Mouse (Mus musculus) forebrain, postnatal 0 days (tissue): ENCODE measurements around the gene Wwc2. TPM values are rescaled to one million over a fixed set of nuclear protein-coding genes. Genes with fewer than 3 reads are reported as not detected.

ENCODE experiments used
- ATAC-seq: fragments of 200-750 bp; cut with Nextera tagmentation; 2 replicates; pipeline ENCODE4 v1.8.0; 2017; ENCODE audit warnings: mild to moderate bottlenecking, moderate library complexity
- DNase-seq: peaks from one replicate; pipeline ENCODE4 v3.0.0-alpha.2; 2015
- H3K27ac ChIP-seq: fragments of 300-500 bp; sonication (generic); 2 replicates; pipeline ENCODE4 v1.5.1; 2014; ENCODE audit warnings: low read depth, mild to moderate bottlenecking, antibody characterized with exemption, low read length, moderate library complexity, mixed read lengths
- H3K27me3 ChIP-seq: fragments of 300-500 bp; sonication (generic); 2 replicates; pipeline ENCODE4 v1.6.1; 2014; ENCODE audit warnings: mild to moderate bottlenecking, low read length, mixed read lengths; ENCODE audit not compliant: insufficient read depth
- H3K36me3 ChIP-seq: fragments of 300-500 bp; sonication (generic); 2 replicates; pipeline ENCODE4 v1.6.1; 2014; ENCODE audit warnings: mild to moderate bottlenecking, moderate library complexity; ENCODE audit not compliant: insufficient read depth
- H3K4me1 ChIP-seq: fragments of 300-500 bp; sonication (generic); 2 replicates; pipeline ENCODE4 v1.6.1; 2014; ENCODE audit warnings: antibody characterized with exemption; ENCODE audit not compliant: insufficient read depth
- H3K4me2 ChIP-seq: fragments of 300-500 bp; sonication (generic); 2 replicates; pipeline ENCODE4 v1.6.1; 2014; ENCODE audit warnings: low read depth, mild to moderate bottlenecking, moderate library complexity
- H3K4me3 ChIP-seq: fragments of 300-500 bp; sonication (generic); 2 replicates; pipeline ENCODE4 v1.5.1; 2014; ENCODE audit warnings: low read depth, low read length, mixed read lengths
- H3K9ac ChIP-seq: fragments of 300-500 bp; sonication (generic); 2 replicates; pipeline ENCODE4 v1.6.1; 2014; ENCODE audit warnings: mild to moderate bottlenecking
- H3K9me3 ChIP-seq: fragments of 300-500 bp; sonication (generic); 2 replicates; pipeline ENCODE4 v1.6.1; 2016; ENCODE audit warnings: low read length
- CTCF ChIP-seq: sonication (generic); IDR thresholded peaks from 2 replicates; pipeline ENCODE4 v1.5.1; 2016; ENCODE audit warnings: antibody characterized with exemption, control low read depth, low read depth
- WGBS: fragments of 180-500 bp; shearing (Covaris S2); extraction: QIAGEN DNeasy Blood & Tissue Kit; methylation state at CpG from one replicate; pipeline ENCODE4 v1.1.7; 2014; 5-methylcytosine and 5-hydroxymethylcytosine counted together
- polyA plus RNA-seq: library from polyadenylated mRNA; unstranded; fragments of >200 nt; fragmentation: Nextera tagmentation; extraction: Ambion mirVana; gene quantifications from 2 replicates; pipeline ENCODE4 v1.2.1, GENCODE M21; 2015
- total RNA-seq: library from RNA; depleted of rRNA; stranded (reverse); fragments of >200 nt; gene quantifications from 2 replicates; pipeline ENCODE4 v1.2.3, GENCODE M21; 2014

Wwc2 gene
- total and polyA plus RNA-seq, 2 experiments from 2014 or later, result 4.7 to 8.4 TPM

DNA sequence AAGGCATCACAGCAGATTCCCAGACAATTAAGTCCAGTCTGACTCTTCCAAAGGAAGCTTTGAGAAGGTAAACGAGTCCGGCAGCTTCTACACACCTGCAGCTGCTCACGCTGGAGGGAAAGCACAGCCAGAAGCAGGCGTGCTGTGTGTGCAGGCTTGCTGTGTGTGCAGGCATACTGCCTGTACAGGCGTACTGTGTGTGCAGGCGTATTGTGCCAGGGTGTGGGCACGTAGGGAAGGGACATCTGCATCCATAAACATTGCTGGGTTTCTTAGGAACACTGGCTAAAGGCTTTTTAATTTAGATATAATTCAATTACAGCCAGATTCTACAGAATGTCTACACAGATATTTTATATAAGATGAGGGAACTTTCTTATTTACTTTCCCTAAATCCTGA, 59.4 kb downstream of the Wwc2 start:
- no peak for TF ChIP-seq CTCF
- no peaks in the 10 kb centered on the region for H3K36me3 ChIP-seq
- H3K27me3 ChIP-seq, result no peaks in the 10 kb centered on the region; the same call in 1 of the 2 replicates
- ATAC-seq (no peak), DNase-seq (no peak)
- H3K4me1 ChIP-seq, result peaks cover 10% of the 10 kb centered on the region
- 80% methylated on average over 7 of the region's 7 CpGs for WGBS
- no peak overlapping the region for H3K9ac ChIP-seq
- no peak overlapping the region for H3K4me3 ChIP-seq
- no peak overlapping the region for H3K4me2 ChIP-seq
- no peak overlapping the region for H3K27ac ChIP-seq
- no peaks in the 10 kb centered on the region for H3K9me3 ChIP-seq

DNA sequence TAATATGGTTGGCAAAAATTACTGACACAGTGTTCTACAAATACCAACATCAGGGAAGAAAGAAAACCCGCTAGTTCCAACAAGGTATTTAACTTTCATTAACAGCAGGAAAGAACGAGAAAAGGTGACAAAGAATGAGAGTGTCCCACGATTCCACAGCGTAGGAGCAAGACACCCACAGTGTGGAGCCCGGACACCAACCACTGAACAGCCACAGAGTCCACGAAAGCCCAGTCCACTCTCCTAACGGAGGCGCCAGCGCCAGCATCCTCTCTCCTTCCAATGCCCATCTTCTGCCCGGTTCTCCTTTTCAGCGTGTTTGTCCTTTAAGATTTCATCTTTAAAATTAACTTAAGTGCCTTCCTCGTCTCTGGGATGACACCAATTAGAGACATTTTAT, 61.1 kb downstream of the Wwc2 start:
- no peak for TF ChIP-seq CTCF
- ATAC-seq, result no peak

DNA sequence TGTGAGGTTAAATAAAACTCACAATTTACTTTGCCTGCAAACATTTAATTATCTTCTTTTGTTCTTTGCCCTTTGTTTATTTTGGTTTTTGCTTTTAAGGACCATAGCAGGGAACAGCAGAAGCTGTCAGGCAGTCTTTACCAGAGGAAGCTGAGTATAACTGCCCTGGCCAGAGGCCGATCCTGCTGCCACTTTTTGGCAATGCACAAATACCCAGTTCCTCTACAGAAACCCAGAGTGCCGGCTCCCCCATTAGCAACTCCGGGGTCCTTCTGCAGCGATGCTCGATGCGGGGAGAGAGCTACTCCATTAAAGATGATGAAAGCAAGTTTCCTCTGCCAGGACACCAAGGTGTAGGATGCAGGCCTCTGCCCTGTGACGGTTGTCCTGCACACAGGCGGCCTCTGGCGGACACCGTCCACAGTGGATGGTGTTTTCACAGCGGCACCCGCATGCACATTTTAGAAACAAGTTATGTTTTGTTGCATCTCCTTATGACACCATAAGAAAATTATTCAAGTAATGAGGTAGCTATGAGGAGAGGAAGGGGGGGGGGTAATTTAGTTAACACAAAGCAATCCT, 62.0 kb downstream of the Wwc2 start:
- Histone ChIP-seq H3K9me3 (no peaks in the 10 kb centered on the region), H3K4me1 (peaks cover 6% of the 10 kb centered on the region; the same call in 1 of the 2 replicates), H3K27me3 (no peaks in the 10 kb centered on the region), H3K4me3 (no peak overlapping the region), H3K27ac (no peak overlapping the region), H3K4me2 (no peak overlapping the region), H3K9ac (no peak overlapping the region), H3K36me3 (no peaks in the 10 kb centered on the region)
- no peak for DNase-seq
- WGBS, result 87% methylated on average over 12 of the region's 12 CpGs
- ATAC-seq, result no peak
- no peak for TF ChIP-seq CTCF

More for the DNA sequence above, 61.1 kb downstream of the Wwc2 start:
- Histone ChIP-seq H3K27ac (no peak overlapping the region), H3K36me3 (no peaks in the 10 kb centered on the region), H3K4me3 (no peak overlapping the region), H3K4me2 (no peak overlapping the region), H3K4me1 (peaks cover 6% of the 10 kb centered on the region; the same call in 1 of the 2 replicates), H3K9ac (no peak overlapping the region), H3K27me3 (no peaks in the 10 kb centered on the region; the same call in 1 of the 2 replicates), H3K9me3 (no peaks in the 10 kb centered on the region)
- no peak for DNase-seq
- 96% methylated on average over 12 of the region's 12 CpGs for WGBS

DNA sequence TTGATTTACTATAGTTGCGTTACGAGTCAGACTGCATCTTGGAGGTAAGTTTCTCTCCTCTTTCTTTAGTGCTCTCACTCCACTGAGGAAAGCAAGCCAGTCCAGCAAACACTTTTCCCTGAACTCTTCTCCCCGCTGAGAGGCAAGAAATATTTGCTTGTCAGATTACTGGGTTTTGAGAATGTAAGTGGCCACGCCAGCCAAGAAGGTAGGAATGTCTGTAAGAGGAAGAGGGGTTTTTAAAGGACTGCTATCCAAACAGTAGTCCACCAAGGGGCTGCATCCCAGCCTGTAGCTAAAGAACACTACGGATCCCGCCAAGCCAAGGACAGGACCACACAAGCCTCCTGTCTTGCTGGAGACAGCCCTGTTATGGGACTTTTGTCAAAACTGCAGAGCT, 65.8 kb downstream of the Wwc2 start:
- Histone ChIP-seq H3K4me1 (no peaks in the 10 kb centered on the region), H3K4me2 (no peak overlapping the region), H3K27ac (no peak overlapping the region), H3K9ac (no peak overlapping the region), H3K27me3 (no peaks in the 10 kb centered on the region), H3K36me3 (no peaks in the 10 kb centered on the region), H3K9me3 (no peaks in the 10 kb centered on the region), H3K4me3 (no peak overlapping the region)
- TF ChIP-seq CTCF, result no peak
- 73% methylated on average over 6 of the region's 6 CpGs for WGBS
- DNase-seq (no peak), ATAC-seq (no peak)

DNA sequence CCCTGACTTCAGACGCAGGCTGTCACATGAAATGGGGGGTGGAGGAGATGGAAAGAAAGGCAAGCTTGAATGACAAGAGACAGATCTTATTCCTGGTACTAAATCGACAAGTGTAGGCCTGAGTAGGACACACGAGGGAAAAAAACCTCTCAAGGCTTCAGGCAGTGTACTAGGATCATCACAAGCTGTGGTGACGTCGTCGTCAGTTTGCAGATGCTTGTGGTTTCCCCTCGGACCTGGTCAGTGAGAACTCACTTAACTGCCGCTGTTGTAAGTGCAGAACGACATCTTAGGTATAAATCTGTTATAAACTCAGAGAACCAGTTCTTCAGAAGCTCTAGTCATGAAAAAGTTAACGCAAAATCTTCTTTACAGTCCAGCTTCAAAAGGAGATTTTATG, 67.9 kb downstream of the Wwc2 start:
- H3K4me3 ChIP-seq, result no peak overlapping the region
- no peak overlapping the region for H3K4me2 ChIP-seq
- no peaks in the 10 kb centered on the region for H3K4me1 ChIP-seq
- H3K9ac ChIP-seq, result no peak overlapping the region
- TF ChIP-seq CTCF, result no peak
- no peaks in the 10 kb centered on the region for H3K27me3 ChIP-seq
- H3K36me3 ChIP-seq, result no peaks in the 10 kb centered on the region
- 87% methylated on average over 10 of the region's 10 CpGs for WGBS
- H3K27ac ChIP-seq, result no peak overlapping the region
- no peaks in the 10 kb centered on the region for H3K9me3 ChIP-seq
- ATAC-seq (no peak), DNase-seq (no peak)

DNA sequence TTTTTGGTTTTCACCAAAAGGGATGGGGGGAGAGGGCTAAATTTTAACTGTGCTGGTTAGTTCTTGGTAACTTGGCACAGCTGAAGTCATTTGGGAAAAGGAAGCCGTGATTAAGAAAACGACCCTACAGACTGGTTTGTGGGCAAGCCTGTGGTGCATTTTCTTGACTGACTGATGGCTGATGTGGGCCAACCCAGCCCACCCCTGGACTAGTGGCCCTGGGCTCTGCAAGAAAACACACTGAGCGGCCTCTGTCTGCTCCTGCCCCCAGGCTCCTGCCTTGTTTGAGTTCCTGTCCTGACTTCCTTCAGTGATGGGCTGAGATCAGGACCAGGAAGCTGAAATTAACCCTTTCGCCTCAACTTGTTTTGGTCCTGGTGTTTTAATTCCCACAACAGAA, 68.7 kb downstream of the Wwc2 start:
- WGBS, result 77% methylated on average over 4 of the region's 4 CpGs
- no peaks in the 10 kb centered on the region for H3K4me1 ChIP-seq
- no peaks in the 10 kb centered on the region for H3K27me3 ChIP-seq
- H3K36me3 ChIP-seq, result no peaks in the 10 kb centered on the region
- H3K9me3 ChIP-seq, result no peaks in the 10 kb centered on the region
- ATAC-seq (no peak), DNase-seq (no peak)
- no peak for TF ChIP-seq CTCF
- no peak overlapping the region for H3K27ac ChIP-seq
- no peak overlapping the region for H3K4me2 ChIP-seq
- H3K4me3 ChIP-seq, result no peak overlapping the region
- no peak overlapping the region for H3K9ac ChIP-seq

DNA sequence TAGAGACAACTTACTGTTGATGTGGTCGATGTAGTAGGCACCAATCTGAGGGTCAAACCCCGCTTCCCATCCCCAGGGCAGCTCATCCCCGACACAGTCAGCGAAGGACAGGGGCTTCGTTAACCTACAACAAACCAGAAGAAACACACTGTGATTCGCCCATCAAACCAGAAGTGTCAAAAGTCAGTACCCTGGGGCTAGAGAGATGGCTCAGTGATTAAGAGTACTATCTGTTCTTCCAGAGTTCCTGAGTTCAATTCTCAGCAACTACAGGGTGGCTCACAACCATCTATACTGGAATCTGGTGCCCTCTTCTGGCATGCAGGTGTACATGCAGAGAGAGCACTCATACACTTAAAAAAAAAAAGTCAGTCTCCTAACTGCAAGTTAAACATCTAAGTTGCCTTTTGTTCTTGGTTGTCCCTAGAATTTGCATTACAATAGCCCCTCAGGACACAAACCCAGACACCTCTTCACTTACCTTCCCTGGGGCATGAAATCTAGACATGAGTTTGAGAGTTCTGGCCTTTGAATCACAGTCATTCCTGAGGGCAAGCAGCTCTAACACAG, 70.1 kb downstream of the Wwc2 start:
- Histone ChIP-seq H3K4me2 (no peak overlapping the region), H3K4me3 (no peak overlapping the region), H3K27ac (no peak overlapping the region), H3K9me3 (no peaks in the 10 kb centered on the region), H3K27me3 (no peaks in the 10 kb centered on the region), H3K4me1 (no peaks in the 10 kb centered on the region), H3K36me3 (no peaks in the 10 kb centered on the region), H3K9ac (no peak overlapping the region)
- ATAC-seq, result no peak
- 97% methylated on average over 6 of the region's 6 CpGs for WGBS
- DNase-seq, result no peak
- 0 out of 2 replicates have a peak, but pooled peaks have one; percentile 15 for TF ChIP-seq CTCF
